Mouse (Mus musculus): Measurements from ENCODE around the gene Pole3.

GRCm38 (mm10) chr4:62503374-62503970, 21.4 kb downstream of the Pole3 start, which contains the start of gene Hdhd3:
- no peak for TF ChIP-seq POLR2A (IDR thresholded peaks at IDR 0.05; ENCODE audit: insufficient read depth, low read length)
- TF ChIP-seq CTCF (IDR thresholded peaks at IDR 0.05; ENCODE audit: low read depth, low read length) = no peak
- no peak for TF ChIP-seq EP300 (IDR thresholded peaks at IDR 0.05; ENCODE audit: insufficient read depth, low read depth, low read length)

Measured in ES-Bruce4 (cell line).